Mouse (Mus musculus) activated CD4-positive, CD25-positive, alpha-beta regulatory T cell, adult 4 months (primary cell): Measurements from ENCODE around the gene Nucks1. TPM values are rescaled to one million over a fixed set of nuclear protein-coding genes. Genes with fewer than 3 reads are reported as not detected.
A peak's percentile ranks its signal among the peaks of the same experiment; 100 is the strongest.
"Not testable (repeated sequence)": the region's sequence is repeated elsewhere in the genome, so short reads cannot be mapped to it uniquely, and the experiment has no call there.

Source experiments
- ATAC-seq: one replicate; pipeline ENCODE4 v1.8.0; 2017
- polyA plus RNA-seq, 2 experiments: library from polyadenylated mRNA; unstranded; fragments of 100-300 nt; shearing (Covaris generic); gene quantifications; one replicate each; pipeline ENCODE4 v1.2.1; 2017

The Nucks1 gene
- polyA plus RNA-seq, result 10 to 100 TPM; 41.6 to 44.3 TPM

- ATAC-seq, result peak; percentile 95
Measured at GRCm38 (mm10) chr1:131910001-131910648, at the start of gene Nucks1. TSS of gene Nucks1 (plus strand) at chr1:131910534.

GRCm38 (mm10) chr1:131861811-131862210 lies 48.5 kb upstream of the Nucks1 start:
- no peak for ATAC-seq

- ATAC-seq, result no peak
Measured at GRCm38 (mm10) chr1:131865596-131865995, 44.7 kb upstream of the Nucks1 start.

GRCm38 (mm10) chr1:131866304-131866999 lies 43.9 kb upstream of the Nucks1 start:
- ATAC-seq, result no peak

GRCm38 (mm10) chr1:131867093-131867945 lies 43.0 kb upstream of the Nucks1 start, which contains the start of gene Rab29:
TSS of gene Rab29 (plus strand) at chr1:131867224.
- ATAC-seq, result peak; percentile 99

- ATAC-seq, result no peak
Measured at GRCm38 (mm10) chr1:131867946-131868290, 42.4 kb upstream of the Nucks1 start.

GRCm38 (mm10) chr1:131869561-131869960 lies 40.8 kb upstream of the Nucks1 start:
- no peak for ATAC-seq

- ATAC-seq, result no peak
Measured at GRCm38 (mm10) chr1:131872856-131873255, 37.5 kb upstream of the Nucks1 start.

- ATAC-seq, result no peak
Measured at GRCm38 (mm10) chr1:131879816-131880215, 30.5 kb upstream of the Nucks1 start.

GRCm38 (mm10) chr1:131882787-131883186 lies 27.5 kb upstream of the Nucks1 start:
- no peak for ATAC-seq

GRCm38 (mm10) chr1:131886173-131886572 lies 24.2 kb upstream of the Nucks1 start:
- no peak for ATAC-seq

- ATAC-seq, result no peak
Measured at GRCm38 (mm10) chr1:131886641-131887040, 23.7 kb upstream of the Nucks1 start.

- no peak for ATAC-seq
Measured at GRCm38 (mm10) chr1:131890043-131890658, 20.2 kb upstream of the Nucks1 start.

GRCm38 (mm10) chr1:131891436-131891835 lies 18.9 kb upstream of the Nucks1 start:
- ATAC-seq, result no peak

GRCm38 (mm10) chr1:131902679-131903078 lies 7.7 kb upstream of the Nucks1 start:
- ATAC-seq, result no peak

- ATAC-seq, result no peak
Measured at GRCm38 (mm10) chr1:131903251-131903650, 7.1 kb upstream of the Nucks1 start.

- no peak for ATAC-seq
Measured at GRCm38 (mm10) chr1:131905497-131905896, 4.8 kb upstream of the Nucks1 start.

- ATAC-seq, result no peak
Measured at GRCm38 (mm10) chr1:131908456-131908855, 1.9 kb upstream of the Nucks1 start.

GRCm38 (mm10) chr1:131909236-131909635 lies 1.1 kb upstream of the Nucks1 start:
- ATAC-seq, result not testable (repeated sequence)

- peak; percentile 50 for ATAC-seq
Measured at GRCm38 (mm10) chr1:131910674-131911558, 582 bp downstream of the Nucks1 start.

- no peak for ATAC-seq
Measured at GRCm38 (mm10) chr1:131917634-131918033, 7.3 kb downstream of the Nucks1 start.

GRCm38 (mm10) chr1:131919052-131919451 lies 8.7 kb downstream of the Nucks1 start:
- ATAC-seq, result no peak
